In genomic region chr7:81493331-81494021, GRCm38 (mm10) we compare ENCODE assay signal across 8 mouse cellular contexts. TPM values are rescaled to one million over a fixed set of nuclear protein-coding genes. Genes with fewer than 3 reads are reported as not detected.
DNase-seq lines count a peak whose midpoint lies in the region; ATAC-seq and TF ChIP-seq lines count a peak whose summit lies in the region.

TSS of gene Ap3b2 (minus strand) at chr7:81493925.

- TF ChIP-seq POLR2A in cortical plate, adult 2 months (IDR thresholded peaks at IDR 0.05; ENCODE audit: extremely low read depth, insufficient read depth, low read length), result peak; percentile 78

- peak within 1 kb of the TSS; percentile 61 for H3K4me2 ChIP-seq in intestine, embryonic 14.5 days (ENCODE audit: low read length)

- H3K4me1 ChIP-seq in cortical plate, adult 2 months (ENCODE audit: control insufficient read depth, insufficient read depth, low read length), result peaks cover 4% of the 10 kb centered on the region; the same call in 1 of the 2 replicates
- 0 out of 2 replicates have a peak, but pooled peaks cover 3% of the 10 kb centered on the region for H3K4me1 ChIP-seq in intestine, embryonic 14.5 days (replicated peaks; ENCODE audit: control insufficient read depth, insufficient read depth, low read length)

- DNase-seq in adrenal gland, adult 8-10 months, result peak; percentile 38
- peak; percentile 79 for DNase-seq in gastrocnemius, postnatal 10 days
- peak; percentile 90 for DNase-seq in intestine, embryonic 14.5 days (ENCODE audit: low spot score)
- DNase-seq in left cerebral cortex, adult 9 months (ENCODE audit: low spot score in 2 of 2), result peak; percentile 51 to 76
- peak; percentile 82 to 85 for DNase-seq in right cerebral cortex, postnatal 10 days (ENCODE audit: low spot score in 2 of 2)

- H3K36me3 ChIP-seq in intestine, embryonic 14.5 days (ENCODE audit: control insufficient read depth, insufficient read depth, low read length), result no peaks in the 10 kb centered on the region
- no peaks in the 10 kb centered on the region for H3K36me3 ChIP-seq in macrophage (ENCODE audit: inconsistent target)

- H3K27ac ChIP-seq in cortical plate, adult 2 months (ENCODE audit: insufficient read depth, low read length), result peak within 1 kb of the TSS; percentile 70; the same call in 1 of the 2 replicates
- no peak within 1 kb of the TSS for H3K27ac ChIP-seq in intestine, embryonic 14.5 days (ENCODE audit: low read depth)
- no peak within 1 kb of the TSS for H3K27ac ChIP-seq in macrophage

- H3K27me3 ChIP-seq in intestine, embryonic 14.5 days (replicated peaks; ENCODE audit: control insufficient read depth, insufficient read depth, low read length), result 0 out of 2 replicates have a peak, but pooled peaks cover 14% of the 10 kb centered on the region

- no peaks in the 10 kb centered on the region for H3K9me3 ChIP-seq in intestine, embryonic 14.5 days (ENCODE audit: control insufficient read depth, low read length)

- H3K79me2 ChIP-seq in macrophage (ENCODE audit: inconsistent target), result no peaks in the 10 kb centered on the region

- H3K9ac ChIP-seq in intestine, embryonic 14.5 days (ENCODE audit: low read length), result no peak within 1 kb of the TSS

- no peak for TF ChIP-seq CTCF in cortical plate, adult 2 months (IDR thresholded peaks at IDR 0.05; ENCODE audit: extremely low read depth, insufficient read depth, low read length)

- ATAC-seq in intestine, embryonic 14.5 days (replicated peaks; ENCODE audit: low FRiP score, low TSS enrichment, low read depth), result peak; percentile 79
- ATAC-seq in inflammation-experienced regulatory T-cells, adult 6 months, result no peak

- peak within 1 kb of the TSS; percentile 65 for H3K4me3 ChIP-seq in cortical plate, adult 2 months (ENCODE audit: insufficient read depth, low read length)
- peak within 1 kb of the TSS; percentile 44 for H3K4me3 ChIP-seq in intestine, embryonic 14.5 days (ENCODE audit: low read depth, low read length)
- H3K4me3 ChIP-seq in macrophage (ENCODE audit: inconsistent target), result peak within 1 kb of the TSS; percentile 13; the same call in 1 of the 2 replicates

- under 1% methylated on average over 57 of the region's 57 CpGs for WGBS in intestine, embryonic 14.5 days
- 2% methylated on average over 57 of the region's 57 CpGs for WGBS in macrophage (ENCODE audit: missing documents)

RNA-seq across cellular contexts. Expression of gene Ap3b2, which starts in this region (rescaled TPM):
- total RNA-seq in adrenal gland, adult 8-10 months (2022), result 10 to 100 TPM; 11.2 to 18.5 (median 14.5) TPM
- polyA plus RNA-seq in cortical plate, adult 2 months (2012; rRNA removed), result 154 and 172 TPM in 2 replicates
- total RNA-seq in gastrocnemius, postnatal 10 days (2021), result 1 to 10 TPM; 4.5 to 4.9 TPM
- polyA plus RNA-seq in intestine, embryonic 14.5 days (2014; fragmentation: Nextera tagmentation; extraction: Ambion mirVana), result 7.4 and 8.3 TPM in 2 replicates
- not detected for total RNA-seq in macrophage (2018; cell fraction: chromatin; rRNA removed)
- not detected for total RNA-seq in macrophage (2018; cell fraction: cytosol; rRNA removed)
- under 1 TPM in 1 of 26 experiments, not detected in 25; 0.33 TPM for total RNA-seq in macrophage (2018; cell fraction: nucleus; rRNA removed)
- polyA plus RNA-seq in macrophage (2018), result not detected in 3 replicates
- not detected for polyA plus RNA-seq in inflammation-experienced regulatory T-cells, adult 6 months (2017; shearing (Covaris generic))

Comparison
In these comparisons a context has a peak if more than half of its experiments do, and no peak if none do; other contexts are left out.
1. RNA of gene Ap3b2 (polyA plus RNA-seq): 154 to 172 TPM in cortical plate, adult 2 months; 7.4 to 8.3 TPM in intestine, embryonic 14.5 days, not detected in macrophage and not detected in inflammation-experienced regulatory T-cells, adult 6 months; every median in the first group is over 10 times any median in the second.
2. DNase-seq: peak in every context shown above with its lines; median percentile 90 in intestine, embryonic 14.5 days; 84 in right cerebral cortex, postnatal 10 days; 79 in gastrocnemius, postnatal 10 days; 64 in left cerebral cortex, adult 9 months; 38 in adrenal gland, adult 8-10 months.
3. H3K4me3 ChIP-seq: peak in every context shown above with its lines; median percentile 65 in cortical plate, adult 2 months; 44 in intestine, embryonic 14.5 days; 13 in macrophage.